Mouse (Mus musculus) G1E-ER4 (cell line): ENCODE measurements around the gene Plpp3. TPM values are rescaled to one million over a fixed set of nuclear protein-coding genes. Genes with fewer than 3 reads are reported as not detected.

Experiments
- GATA1 ChIP-seq: IDR thresholded peaks from one replicate; pipeline ENCODE4 v1.8.0; 2012; ENCODE audit warnings: low read length, inconsistent platforms
- polyA plus RNA-seq: library from polyadenylated mRNA; stranded (reverse); fragments of >175 nt; gene quantifications from 2 replicates; pipeline ENCODE4 v1.2.3, GENCODE M21; 2012

The Plpp3 gene
- polyA plus RNA-seq, 1 experiment = not detected

- no peak for TF ChIP-seq GATA1
Observed at GRCm38 (mm10) chr4:105276062-105276795, 119.1 kb downstream of the Plpp3 start.

- TF ChIP-seq GATA1 = no peak
Observed at GRCm38 (mm10) chr4:105278161-105278560, 121.0 kb downstream of the Plpp3 start.

DNA sequence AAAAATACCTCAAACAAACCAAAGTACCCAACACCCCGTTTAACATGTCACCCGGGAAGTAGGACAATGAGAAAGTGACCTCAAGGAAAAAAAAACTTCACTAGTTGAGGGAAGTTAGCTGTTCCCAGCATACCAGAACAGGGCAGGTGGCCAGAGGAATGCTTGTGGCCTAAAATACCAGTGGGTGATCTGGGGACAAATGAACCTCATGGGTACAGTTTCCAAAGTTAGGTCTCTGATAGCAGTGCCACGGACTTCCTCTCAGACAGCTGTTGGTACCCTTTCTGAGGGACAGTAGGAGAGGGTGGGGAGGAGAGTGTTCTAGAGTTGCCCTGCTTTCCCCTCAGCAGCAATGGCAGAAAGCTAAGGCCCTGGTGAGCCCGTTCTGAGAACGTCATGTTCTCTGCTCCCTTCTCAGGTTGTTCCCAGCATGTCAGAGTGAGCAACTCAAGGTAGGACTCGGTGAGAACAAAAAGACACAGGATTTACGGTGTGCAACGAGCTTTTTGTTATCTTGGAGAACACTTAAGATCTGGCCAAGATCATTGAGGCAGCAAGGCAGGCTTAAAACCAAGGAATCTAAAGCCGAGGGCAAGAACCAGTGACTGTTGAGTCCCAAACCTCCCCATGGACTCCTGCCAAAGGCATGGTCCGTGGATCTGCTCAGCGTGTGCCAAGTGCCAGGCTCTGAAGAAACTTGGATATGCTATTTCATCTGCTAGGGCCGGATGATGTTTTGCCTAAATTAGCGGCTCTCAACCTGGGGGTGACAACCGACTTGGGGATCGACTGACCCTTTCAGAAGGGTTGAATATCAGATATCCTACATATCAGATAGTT is 121.6 kb downstream of the Plpp3 start:
- TF ChIP-seq GATA1 = no peak

- no peak for TF ChIP-seq GATA1
Observed at GRCm38 (mm10) chr4:105279806-105280205, 122.7 kb downstream of the Plpp3 start.

DNA sequence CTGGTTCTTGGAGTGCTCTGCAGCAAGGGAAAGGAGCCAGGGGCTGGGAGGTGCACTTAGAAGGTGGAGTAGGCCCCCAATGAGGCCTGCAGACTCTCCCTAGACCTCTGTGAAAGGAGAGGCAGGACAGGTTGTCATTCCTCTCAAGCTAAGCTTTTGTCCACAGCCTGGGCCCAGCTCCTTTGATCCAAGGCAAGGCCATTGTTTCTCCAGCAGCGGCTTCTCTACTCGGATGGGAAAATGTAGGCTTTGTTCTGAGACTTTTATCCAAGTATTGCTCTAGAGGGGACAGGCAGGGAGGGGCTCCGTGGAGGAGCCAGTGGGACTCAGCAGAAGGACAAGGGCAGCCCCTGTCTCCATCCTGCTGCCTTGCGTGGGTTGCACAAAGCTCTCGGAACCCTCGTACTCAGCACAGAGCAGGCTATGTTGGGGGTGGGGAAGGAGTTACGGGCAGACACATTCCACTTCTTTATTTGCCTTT is 124.6 kb downstream of the Plpp3 start:
- TF ChIP-seq GATA1 = no peak

Other genes with a start within 250 kb of the Plpp3 start
- not detected in 2 replicates for gene Fyb2, start 243.9 kb upstream of the Plpp3 start, polyA plus RNA-seq
- gene Prkaa2, start 47.5 kb upstream of the Plpp3 start, polyA plus RNA-seq = not detected in 2 replicates